Mouse (Mus musculus): ENCODE data around the gene Fut7. TPM values are rescaled to one million over a fixed set of nuclear protein-coding genes. Genes with fewer than 3 reads are reported as not detected.

The Fut7 gene
- polyA plus RNA-seq, 1 experiment from 2014 or later = 0.15 TPM

- no peak for ATAC-seq (ENCODE audit: low read depth)
- Histone ChIP-seq H3K9me3 (ENCODE audit: control insufficient read depth, low read length) (no peaks in the 10 kb centered on the region), H3K4me2 (ENCODE audit: low read depth, low read length) (no peak overlapping the region), H3K4me1 (replicated peaks; ENCODE audit: control insufficient read depth, insufficient read depth, low read length) (peaks cover 26% of the 10 kb centered on the region), H3K4me3 (ENCODE audit: low read length) (no peak overlapping the region), H3K9ac (ENCODE audit: low read length) (no peak overlapping the region), H3K36me3 (ENCODE audit: control insufficient read depth, insufficient read depth, low read length) (no peaks in the 10 kb centered on the region), H3K27me3 (ENCODE audit: control insufficient read depth, insufficient read depth, low read depth, low read length) (no peaks in the 10 kb centered on the region), H3K27ac (ENCODE audit: low read length) (no peak overlapping the region)
- WGBS = 75% methylated on average over 3 of the region's 3 CpGs
These were observed 40.6 kb downstream of the Fut7 start for GRCm38 (mm10) chr2:25463630-25464029.

- no peaks in the 10 kb centered on the region for H3K27me3 ChIP-seq (ENCODE audit: control insufficient read depth, insufficient read depth, low read depth, low read length)
- no peak overlapping the region for H3K4me2 ChIP-seq (ENCODE audit: low read depth, low read length)
- WGBS = 78% methylated on average over 2 of the region's 2 CpGs
- H3K36me3 ChIP-seq (ENCODE audit: control insufficient read depth, insufficient read depth, low read length) = no peaks in the 10 kb centered on the region
- H3K4me1 ChIP-seq (replicated peaks; ENCODE audit: control insufficient read depth, insufficient read depth, low read length) = peaks cover 15% of the 10 kb centered on the region
- H3K9me3 ChIP-seq (ENCODE audit: control insufficient read depth, low read length) = no peaks in the 10 kb centered on the region
- no peak overlapping the region for H3K27ac ChIP-seq (ENCODE audit: low read length)
- no peak overlapping the region for H3K9ac ChIP-seq (ENCODE audit: low read length)
- ATAC-seq (ENCODE audit: low read depth) = no peak
- H3K4me3 ChIP-seq (ENCODE audit: low read length) = no peak overlapping the region
These were observed 42.2 kb downstream of the Fut7 start for GRCm38 (mm10) chr2:25465256-25465655.

GRCm38 (mm10) chr2:25465816-25466635 lies 43.0 kb downstream of the Fut7 start:
- WGBS = 41% methylated on average over 10 of the region's 10 CpGs
- Histone ChIP-seq H3K27ac (ENCODE audit: low read length) (no peak overlapping the region), H3K4me2 (ENCODE audit: low read depth, low read length) (no peak overlapping the region), H3K4me3 (ENCODE audit: low read length) (no peak overlapping the region), H3K9me3 (ENCODE audit: control insufficient read depth, low read length) (no peaks in the 10 kb centered on the region), H3K36me3 (ENCODE audit: control insufficient read depth, insufficient read depth, low read length) (no peaks in the 10 kb centered on the region), H3K9ac (ENCODE audit: low read length) (no peak overlapping the region), H3K27me3 (ENCODE audit: control insufficient read depth, insufficient read depth, low read depth, low read length) (no peaks in the 10 kb centered on the region), H3K4me1 (replicated peaks; ENCODE audit: control insufficient read depth, insufficient read depth, low read length) (peaks cover 14% of the 10 kb centered on the region)
- no peak for ATAC-seq (ENCODE audit: low read depth)

- 65% methylated on average over 14 of the region's 14 CpGs for WGBS
- H3K9me3 ChIP-seq (ENCODE audit: control insufficient read depth, low read length) = no peaks in the 10 kb centered on the region
- H3K4me3 ChIP-seq (ENCODE audit: low read length) = no peak overlapping the region
- no peaks in the 10 kb centered on the region for H3K36me3 ChIP-seq (ENCODE audit: control insufficient read depth, insufficient read depth, low read length)
- no peaks in the 10 kb centered on the region for H3K27me3 ChIP-seq (ENCODE audit: control insufficient read depth, insufficient read depth, low read depth, low read length)
- H3K9ac ChIP-seq (ENCODE audit: low read length) = no peak overlapping the region
- ATAC-seq (ENCODE audit: low read depth) = no peak
- peaks cover 8% of the 10 kb centered on the region; the same call in 1 of the 2 replicates for H3K4me1 ChIP-seq (replicated peaks; ENCODE audit: control insufficient read depth, insufficient read depth, low read length)
- H3K27ac ChIP-seq (ENCODE audit: low read length) = no peak overlapping the region
- no peak overlapping the region for H3K4me2 ChIP-seq (ENCODE audit: low read depth, low read length)
These were observed 44.7 kb downstream of the Fut7 start for GRCm38 (mm10) chr2:25467606-25468303.

GRCm38 (mm10) chr2:25468962-25469915 lies 46.2 kb downstream of the Fut7 start:
- Histone ChIP-seq H3K27me3 (ENCODE audit: control insufficient read depth, insufficient read depth, low read depth, low read length) (no peaks in the 10 kb centered on the region), H3K27ac (ENCODE audit: low read length) (peak overlapping the region; percentile 55), H3K4me2 (ENCODE audit: low read depth, low read length) (no peak overlapping the region), H3K36me3 (ENCODE audit: control insufficient read depth, insufficient read depth, low read length) (no peaks in the 10 kb centered on the region), H3K4me1 (replicated peaks; ENCODE audit: control insufficient read depth, insufficient read depth, low read length) (peaks cover 8% of the 10 kb centered on the region; the same call in 1 of the 2 replicates), H3K9ac (ENCODE audit: low read length) (no peak overlapping the region), H3K9me3 (ENCODE audit: control insufficient read depth, low read length) (no peaks in the 10 kb centered on the region), H3K4me3 (ENCODE audit: low read length) (no peak overlapping the region)
- WGBS = 60% methylated on average over 10 of the region's 10 CpGs
- ATAC-seq (ENCODE audit: low read depth) = peak; percentile 77

- Histone ChIP-seq H3K9ac (ENCODE audit: low read length) (no peak within 1 kb of the TSS), H3K4me2 (ENCODE audit: low read depth, low read length) (no peak within 1 kb of the TSS), H3K9me3 (ENCODE audit: control insufficient read depth, low read length) (no peaks in the 10 kb centered on the region), H3K36me3 (ENCODE audit: control insufficient read depth, insufficient read depth, low read length) (no peaks in the 10 kb centered on the region), H3K27me3 (ENCODE audit: control insufficient read depth, insufficient read depth, low read depth, low read length) (no peaks in the 10 kb centered on the region), H3K27ac (ENCODE audit: low read length) (peak within 1 kb of the TSS; percentile 55), H3K4me1 (replicated peaks; ENCODE audit: control insufficient read depth, insufficient read depth, low read length) (peaks cover 8% of the 10 kb centered on the region; the same call in 1 of the 2 replicates), H3K4me3 (ENCODE audit: low read length) (no peak within 1 kb of the TSS)
- ATAC-seq (ENCODE audit: low read depth) = no peak
- 40% methylated on average over 6 of the region's 6 CpGs for WGBS
These were observed 46.9 kb downstream of the Fut7 start, which contains the start of gene Ptgds for GRCm38 (mm10) chr2:25469969-25470368. Ptgds (minus strand) TSS chr2:25470046.

GRCm38 (mm10) chr2:25472550-25472949 lies 49.5 kb downstream of the Fut7 start:
- H3K9me3 ChIP-seq (ENCODE audit: control insufficient read depth, low read length) = no peaks in the 10 kb centered on the region
- ATAC-seq (ENCODE audit: low read depth) = no peak
- H3K27ac ChIP-seq (ENCODE audit: low read length) = no peak overlapping the region
- no peaks in the 10 kb centered on the region for H3K36me3 ChIP-seq (ENCODE audit: control insufficient read depth, insufficient read depth, low read length)
- 73% methylated on average over 2 of the region's 2 CpGs for WGBS
- H3K4me2 ChIP-seq (ENCODE audit: low read depth, low read length) = no peak overlapping the region
- no peak overlapping the region for H3K9ac ChIP-seq (ENCODE audit: low read length)
- no peaks in the 10 kb centered on the region for H3K27me3 ChIP-seq (ENCODE audit: control insufficient read depth, insufficient read depth, low read depth, low read length)
- no peak overlapping the region for H3K4me3 ChIP-seq (ENCODE audit: low read length)
- H3K4me1 ChIP-seq (replicated peaks; ENCODE audit: control insufficient read depth, insufficient read depth, low read length) = peaks cover 8% of the 10 kb centered on the region; the same call in 1 of the 2 replicates

Measured in lung, embryonic 16.5 days (tissue).